Mouse (Mus musculus) C2C12 (cell line): ENCODE data around the gene Enc1. TPM values are rescaled to one million over a fixed set of nuclear protein-coding genes. Genes with fewer than 3 reads are reported as not detected.

Experiments used
- H3K27me3 ChIP-seq: one replicate; pipeline ENCODE4 v1.6.1; 2011; ENCODE audit not compliant: control insufficient read depth, insufficient read depth, insufficient read length
- H3K36me3 ChIP-seq: one replicate; pipeline ENCODE4 v1.6.1; 2011; ENCODE audit not compliant: control insufficient read depth, insufficient read depth
- H3K4me3 ChIP-seq: one replicate; pipeline ENCODE4 v1.5.1; 2011; ENCODE audit warnings: mild to moderate bottlenecking, control low read depth; ENCODE audit not compliant: poor library complexity, insufficient read depth, severe bottlenecking
- H3K79me2 ChIP-seq: one replicate; pipeline ENCODE4 v1.6.1; 2011; ENCODE audit not compliant: control insufficient read depth, insufficient read depth
- H3K79me3 ChIP-seq: one replicate; pipeline ENCODE4 v1.6.1; 2011; ENCODE audit warnings: low read depth, control low read depth
- H3ac ChIP-seq: one replicate; pipeline ENCODE3; 2011; ENCODE audit warnings: low read depth; ENCODE audit not compliant: control insufficient read depth, insufficient read length
- CEBPB ChIP-seq: IDR thresholded peaks from one replicate; pipeline ENCODE4 v1.6.1; 2011; ENCODE audit warnings: low read depth, mild to moderate bottlenecking, control low read depth, moderate library complexity
- CTCF ChIP-seq: IDR thresholded peaks from one replicate; pipeline ENCODE4 v1.5.1; 2011; ENCODE audit not compliant: control insufficient read depth, insufficient read depth, insufficient read length
- FOSL1 ChIP-seq: IDR thresholded peaks from one replicate; pipeline ENCODE4 v1.8.0; 2011; ENCODE audit warnings: mild to moderate bottlenecking, low read length; ENCODE audit not compliant: poor library complexity, insufficient read depth, severe bottlenecking
- MAX ChIP-seq: IDR thresholded peaks from one replicate; pipeline ENCODE4 v1.6.1; 2011; ENCODE audit warnings: mild to moderate bottlenecking, control low read depth
- MYOD1 ChIP-seq: IDR thresholded peaks from one replicate; pipeline ENCODE4 v1.6.1; 2011; ENCODE audit warnings: low read depth; ENCODE audit not compliant: control insufficient read depth, insufficient read length
- MYOG ChIP-seq: IDR thresholded peaks from one replicate; pipeline ENCODE4 v1.6.1; 2011; ENCODE audit not compliant: control insufficient read depth, insufficient read length; ENCODE audit errors: extremely low read depth
- USF1 ChIP-seq: IDR thresholded peaks from one replicate; pipeline ENCODE4 v1.6.1; 2011; ENCODE audit warnings: low read depth, mild to moderate bottlenecking, control low read depth, moderate library complexity
- polyA plus RNA-seq: library from polyadenylated mRNA; unstranded; fragments of >200 nt; fragmentation: generic; extraction: Trizol; gene quantifications from one replicate; pipeline ENCODE4 v1.2.1, GENCODE M21; 2012; ENCODE audit warnings: missing spikeins

The Enc1 gene
- polyA plus RNA-seq, 1 experiment = 40.9 TPM

DNA sequence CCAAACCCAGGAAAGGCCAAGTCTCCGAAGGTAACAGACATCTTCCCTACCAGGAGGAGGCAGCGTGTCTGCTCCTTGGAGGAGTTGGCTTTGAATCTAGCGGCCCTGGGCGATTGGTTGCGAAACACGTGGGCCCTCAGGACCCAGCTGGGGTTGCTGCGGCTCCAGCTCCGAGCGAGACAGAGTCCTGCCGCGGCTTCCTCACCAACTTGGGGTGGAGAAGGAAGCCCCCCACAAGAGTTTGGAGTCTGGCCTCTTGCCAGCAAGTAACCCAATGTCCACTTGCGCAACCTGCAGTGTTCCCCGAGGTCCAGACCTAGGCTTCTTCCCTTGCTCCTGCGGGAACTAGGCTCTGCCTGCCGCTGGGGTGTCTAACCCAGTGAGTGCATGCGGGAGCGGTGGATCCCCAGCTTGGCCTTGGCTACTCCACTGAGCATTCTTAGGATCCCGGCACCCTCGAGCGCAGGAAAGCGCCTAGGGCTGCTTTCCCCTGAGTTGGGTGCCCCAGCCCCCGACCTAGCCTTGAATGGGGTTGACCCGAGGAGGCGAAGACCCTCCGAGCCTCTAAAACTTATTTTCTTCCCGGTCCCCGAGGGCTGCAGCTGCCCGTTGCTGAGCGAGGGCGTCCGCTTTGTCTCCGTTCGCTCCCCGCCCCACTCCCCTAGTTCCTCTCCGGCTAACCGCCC is 483 bp upstream of the Enc1 start:
- peaks cover 45% of the 10 kb centered on the region for H3K79me2 ChIP-seq
- TF ChIP-seq FOSL1 = no peak
- TF ChIP-seq MYOD1 = no peak
- TF ChIP-seq MYOG = no peak
- TF ChIP-seq USF1 = peak; percentile 39
- peak; percentile 39 for TF ChIP-seq CTCF
- TF ChIP-seq MAX = peak; percentile 39
- TF ChIP-seq CEBPB = peak; percentile 81
- no peaks in the 10 kb centered on the region for H3K27me3 ChIP-seq
- peaks cover 44% of the 10 kb centered on the region for H3K79me3 ChIP-seq
- H3ac ChIP-seq = peak overlapping the region; percentile 91
- peak overlapping the region; percentile 83 for H3K4me3 ChIP-seq
- peaks cover 18% of the 10 kb centered on the region for H3K36me3 ChIP-seq

- peak overlapping the region; percentile 95 for H3ac ChIP-seq
- H3K4me3 ChIP-seq = peak overlapping the region; percentile 83
- H3K79me3 ChIP-seq = peaks cover 58% of the 10 kb centered on the region
- TF ChIP-seq CEBPB (no peak), MYOG (no peak), USF1 (no peak), MYOD1 (no peak), MAX (no peak), CTCF (no peak), FOSL1 (no peak)
- H3K36me3 ChIP-seq = peaks cover 32% of the 10 kb centered on the region
- H3K79me2 ChIP-seq = peaks cover 59% of the 10 kb centered on the region
- H3K27me3 ChIP-seq = no peaks in the 10 kb centered on the region
Observed at GRCm38 (mm10) chr13:97241787-97242280, 929 bp downstream of the Enc1 start.

DNA sequence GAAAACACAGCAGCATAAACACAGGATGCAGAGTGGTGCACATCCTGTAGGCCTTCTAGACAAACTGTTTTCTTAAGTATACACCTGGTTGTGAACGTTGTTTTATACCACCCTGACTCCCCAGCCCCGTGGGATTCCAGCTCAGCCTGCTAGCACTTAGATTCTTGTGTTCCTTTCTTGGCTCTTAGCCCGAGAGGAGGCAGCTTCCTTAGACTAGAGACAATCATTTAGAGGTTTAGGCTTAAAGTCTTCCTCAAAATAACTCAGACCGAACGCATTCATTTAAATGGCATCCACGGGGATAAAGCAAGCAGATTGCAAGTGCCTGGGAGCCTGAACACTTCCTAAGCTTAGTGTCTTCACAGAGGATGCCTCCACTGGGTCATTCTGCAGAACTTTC is 1.8 kb downstream of the Enc1 start:
- Histone ChIP-seq H3K4me3 (peak overlapping the region; percentile 83), H3K79me2 (peaks cover 68% of the 10 kb centered on the region), H3K79me3 (peaks cover 67% of the 10 kb centered on the region), H3ac (peak overlapping the region; percentile 69), H3K36me3 (peaks cover 41% of the 10 kb centered on the region), H3K27me3 (no peaks in the 10 kb centered on the region)
- TF ChIP-seq MAX = no peak
- no peak for TF ChIP-seq MYOG
- TF ChIP-seq FOSL1 = no peak

DNA sequence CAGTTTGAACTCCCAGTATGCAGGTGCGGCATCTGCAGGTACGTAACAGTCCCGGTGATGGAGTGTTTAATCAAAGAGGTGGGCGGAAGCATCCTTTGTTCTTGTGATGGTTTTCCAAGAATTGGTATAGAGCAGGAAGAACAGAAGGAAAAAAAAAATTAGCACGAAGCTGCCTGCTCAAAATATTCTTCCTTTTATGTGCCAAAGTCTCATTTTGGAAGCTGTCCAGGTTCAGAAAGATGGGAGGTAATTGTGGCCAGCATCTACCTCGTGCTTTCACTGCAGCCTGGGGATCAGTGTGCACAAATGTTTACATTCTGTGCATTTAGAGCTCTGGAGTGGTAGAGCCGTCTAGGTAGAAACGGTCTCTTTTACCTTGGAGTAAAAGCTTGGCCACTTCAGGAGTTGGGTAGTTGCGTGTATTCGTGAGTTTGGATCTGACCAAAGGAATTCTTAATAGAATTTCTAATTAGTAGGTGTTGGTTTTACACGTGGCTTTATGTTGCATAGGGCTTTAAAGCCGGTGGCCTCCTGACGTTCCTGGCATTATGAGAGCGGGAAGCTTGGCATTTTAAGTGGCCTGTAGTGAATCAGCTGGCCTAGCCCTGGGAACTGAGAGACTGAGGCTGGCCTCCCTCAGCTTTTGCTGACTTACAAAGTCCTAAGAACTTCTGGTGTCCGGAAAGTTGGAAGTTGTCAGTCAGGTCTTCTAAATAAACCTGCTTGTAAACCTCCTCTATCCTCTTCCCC is 3.2 kb downstream of the Enc1 start:
- no peak overlapping the region for H3ac ChIP-seq
- peaks cover 81% of the 10 kb centered on the region for H3K79me2 ChIP-seq
- H3K36me3 ChIP-seq = peaks cover 50% of the 10 kb centered on the region
- no peak for TF ChIP-seq MYOD1
- H3K4me3 ChIP-seq = no peak overlapping the region
- H3K79me3 ChIP-seq = peaks cover 76% of the 10 kb centered on the region
- H3K27me3 ChIP-seq = no peaks in the 10 kb centered on the region

GRCm38 (mm10) chr13:97244712-97245105 is 3.8 kb downstream of the Enc1 start:
- Histone ChIP-seq H3ac (no peak overlapping the region), H3K79me3 (peaks cover 76% of the 10 kb centered on the region), H3K4me3 (no peak overlapping the region), H3K79me2 (peaks cover 81% of the 10 kb centered on the region), H3K36me3 (peaks cover 50% of the 10 kb centered on the region), H3K27me3 (no peaks in the 10 kb centered on the region)
- TF ChIP-seq MYOG = no peak
- TF ChIP-seq FOSL1 = no peak
- no peak for TF ChIP-seq MAX

- Histone ChIP-seq H3ac (no peak overlapping the region), H3K4me3 (no peak overlapping the region), H3K36me3 (peaks cover 51% of the 10 kb centered on the region), H3K27me3 (no peaks in the 10 kb centered on the region), H3K79me2 (peaks cover 83% of the 10 kb centered on the region), H3K79me3 (peaks cover 77% of the 10 kb centered on the region)
- no peak for TF ChIP-seq CEBPB
- TF ChIP-seq MYOD1 = no peak
- no peak for TF ChIP-seq USF1
- no peak for TF ChIP-seq MAX
- no peak for TF ChIP-seq CTCF
- no peak for TF ChIP-seq MYOG
- TF ChIP-seq FOSL1 = no peak
Observed at GRCm38 (mm10) chr13:97245157-97245556, 4.3 kb downstream of the Enc1 start.
